Mouse (Mus musculus) intestine, postnatal 0 days (tissue): ENCODE results near the gene Bcl2l1. TPM values are rescaled to one million over a fixed set of nuclear protein-coding genes. Genes with fewer than 3 reads are reported as not detected.
A peak's percentile ranks its signal among the peaks of the same experiment; 100 is the strongest.

ENCODE experiments used
- ATAC-seq: fragments of 200-750 bp; cut with Nextera tagmentation; 2 replicates; pipeline ENCODE4 v1.8.0; 2017; ENCODE audit warnings: mild to moderate bottlenecking, moderate TSS enrichment, moderate library complexity
- H3K27ac ChIP-seq: fragments of 300-500 bp; sonication (generic); 2 replicates; pipeline ENCODE4 v1.5.1; 2014; ENCODE audit warnings: mild to moderate bottlenecking, low read depth, low read length, moderate library complexity
- H3K27me3 ChIP-seq: fragments of 300-500 bp; sonication (generic); replicated peaks from 2 replicates; pipeline ENCODE4 v1.6.1; 2014; ENCODE audit warnings: low read length, mixed read lengths; ENCODE audit not compliant: control insufficient read depth, insufficient read depth
- H3K36me3 ChIP-seq: fragments of 300-500 bp; sonication (generic); 2 replicates; pipeline ENCODE4 v1.6.1; 2014; ENCODE audit warnings: mild to moderate bottlenecking, moderate library complexity; ENCODE audit not compliant: control insufficient read depth, insufficient read depth
- H3K4me1 ChIP-seq: fragments of 300-500 bp; sonication (generic); replicated peaks from 2 replicates; pipeline ENCODE4 v1.6.1; 2014; ENCODE audit warnings: antibody characterized with exemption, low read length, mixed read lengths; ENCODE audit not compliant: control insufficient read depth, insufficient read depth
- H3K4me2 ChIP-seq: fragments of 300-500 bp; sonication (generic); replicated peaks from 2 replicates; pipeline ENCODE4 v1.6.1; 2014; ENCODE audit warnings: low read depth, mild to moderate bottlenecking, moderate library complexity
- H3K4me3 ChIP-seq: fragments of 300-500 bp; sonication (generic); 2 replicates; pipeline ENCODE4 v1.5.1; 2014; ENCODE audit warnings: low read depth, low read length
- H3K9ac ChIP-seq: fragments of 300-500 bp; sonication (generic); 2 replicates; pipeline ENCODE4 v1.6.1; 2014; ENCODE audit warnings: mild to moderate bottlenecking, low read depth, low read length
- H3K9me3 ChIP-seq: fragments of 300-500 bp; sonication (generic); 2 replicates; pipeline ENCODE4 v1.6.1; 2016; ENCODE audit warnings: mixed run types; ENCODE audit not compliant: control insufficient read depth
- CTCF ChIP-seq: sonication (generic); IDR thresholded peaks from 2 replicates; pipeline ENCODE4 v1.5.1; 2016; ENCODE audit warnings: low read depth, mild to moderate bottlenecking, control low read depth, antibody characterized with exemption, moderate library complexity
- WGBS: fragments of 180-500 bp; shearing (Covaris S2); extraction: QIAGEN DNeasy Blood & Tissue Kit; methylation state at CpG from one replicate; pipeline ENCODE4 v1.1.7; 2014; 5-methylcytosine and 5-hydroxymethylcytosine counted together
- microRNA-seq: library from miRNA; unstranded; fragments of <30 nt; microRNA quantifications from one replicate; pipeline ENCODE4, GENCODE M21; 2016
- polyA plus RNA-seq: library from polyadenylated mRNA; unstranded; fragments of >200 nt; fragmentation: Nextera tagmentation; extraction: Ambion mirVana; gene quantifications from 2 replicates; pipeline ENCODE4 v1.2.1, GENCODE M21; 2015

Gene Bcl2l1
- polyA plus RNA-seq, 1 experiment from 2014 or later: 58.5 TPM

DNA sequence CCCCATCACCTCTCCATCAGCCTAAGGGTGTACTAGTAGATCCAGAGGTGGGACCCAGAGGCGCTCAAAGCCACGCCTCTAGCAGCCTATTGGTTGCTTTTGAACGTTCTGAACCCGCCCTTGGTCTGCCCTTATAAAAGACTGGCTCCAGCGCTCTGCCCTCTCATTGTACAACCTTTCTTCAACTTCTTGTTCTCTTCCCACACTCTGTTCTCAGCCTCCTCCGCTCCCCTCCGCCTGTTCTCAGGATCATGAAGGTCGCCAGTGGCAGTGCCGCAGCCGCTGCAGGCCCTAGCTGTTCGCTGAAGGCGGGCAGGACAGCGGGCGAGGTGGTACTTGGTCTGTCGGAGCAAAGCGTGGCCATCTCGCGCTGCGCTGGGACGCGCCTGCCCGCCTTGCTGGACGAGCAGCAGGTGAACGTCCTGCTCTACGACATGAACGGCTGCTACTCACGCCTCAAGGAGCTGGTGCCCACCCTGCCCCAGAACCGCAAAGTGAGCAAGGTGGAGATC is 95.4 kb downstream of the Bcl2l1 start, which contains the start of gene Id1:
Gene Id1, plus strand, starts transcription at position 162 of the 512 bp plus-strand sequence.
- peaks cover 10% of the 10 kb centered on the region; the same call in 1 of the 2 replicates for H3K4me1 ChIP-seq
- WGBS: under 1% methylated on average over 28 of the region's 28 CpGs
- TF ChIP-seq CTCF: no peak

DNA sequence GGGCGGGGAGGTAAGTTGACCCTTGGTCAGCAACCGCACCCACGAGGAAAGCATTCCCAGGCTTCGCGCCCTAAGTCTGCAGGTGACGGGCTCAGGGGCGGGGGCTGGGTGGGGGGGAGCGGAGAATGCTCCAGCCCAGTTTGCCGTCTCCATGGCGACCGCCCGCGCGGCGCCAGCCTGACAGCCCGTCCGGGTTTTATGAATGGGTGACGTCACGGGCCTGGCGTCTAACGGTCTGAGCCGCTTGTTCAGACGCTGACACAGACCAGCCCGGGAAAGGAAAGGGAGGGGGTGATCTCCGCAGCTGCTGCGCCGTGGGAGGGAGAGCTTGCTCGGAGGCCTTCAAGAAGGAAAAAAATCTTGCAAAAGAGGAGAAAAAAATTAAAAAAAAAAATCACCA is 96.5 kb downstream of the Bcl2l1 start:
- no peak overlapping the region; the same call in 1 of the 2 replicates for H3K9ac ChIP-seq
- ATAC-seq: peak; percentile 68
- peak overlapping the region; percentile 60 for H3K4me3 ChIP-seq
- peak overlapping the region; percentile 80 for H3K27ac ChIP-seq
- no peak for TF ChIP-seq CTCF
- peaks cover 7% of the 10 kb centered on the region; the same call in 1 of the 2 replicates for H3K4me1 ChIP-seq
- no peaks in the 10 kb centered on the region for H3K27me3 ChIP-seq
- WGBS: under 1% methylated on average over 28 of the region's 28 CpGs
- H3K4me2 ChIP-seq: peak overlapping the region; percentile 68
- no peaks in the 10 kb centered on the region for H3K9me3 ChIP-seq
- H3K36me3 ChIP-seq: no peaks in the 10 kb centered on the region

More for the DNA sequence above, 95.4 kb downstream of the Bcl2l1 start, which contains the start of gene Id1:
- Histone ChIP-seq H3K4me2 (peak within 1 kb of the TSS; percentile 68), H3K36me3 (no peaks in the 10 kb centered on the region), H3K4me3 (peak within 1 kb of the TSS; percentile 60), H3K9me3 (no peaks in the 10 kb centered on the region), H3K9ac (peak within 1 kb of the TSS; percentile 87), H3K27ac (peak within 1 kb of the TSS; percentile 70), H3K27me3 (no peaks in the 10 kb centered on the region)
- peak; percentile 52 for ATAC-seq

DNA sequence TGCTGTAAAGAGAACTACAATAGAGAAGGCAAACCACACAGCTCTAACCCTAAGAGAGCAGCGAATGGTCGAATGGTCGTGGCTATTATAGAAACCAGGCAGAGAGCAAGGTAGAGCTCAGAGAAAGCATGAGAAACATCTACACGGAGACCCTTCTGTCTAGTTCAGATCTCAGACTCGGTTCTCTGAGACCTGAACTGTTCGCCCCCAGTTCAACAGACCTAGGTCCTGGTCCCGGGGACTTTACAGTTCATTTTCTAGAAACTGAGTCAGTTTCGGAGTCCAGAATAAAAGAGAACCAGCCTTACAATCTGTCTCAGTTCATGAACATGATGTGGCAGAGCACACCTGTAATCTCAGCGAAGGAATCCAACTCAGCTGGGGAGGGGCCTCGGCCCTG is 97.0 kb downstream of the Bcl2l1 start:
- no peak overlapping the region for H3K9ac ChIP-seq
- TF ChIP-seq CTCF: no peak
- peak overlapping the region; percentile 68 for H3K4me2 ChIP-seq
- H3K4me1 ChIP-seq: peaks cover 8% of the 10 kb centered on the region; the same call in 1 of the 2 replicates
- no peaks in the 10 kb centered on the region for H3K27me3 ChIP-seq
- no peak for ATAC-seq
- H3K9me3 ChIP-seq: no peaks in the 10 kb centered on the region
- H3K27ac ChIP-seq: peak overlapping the region; percentile 80
- WGBS: 11% methylated on average over 10 of the region's 10 CpGs
- no peaks in the 10 kb centered on the region for H3K36me3 ChIP-seq
- peak overlapping the region; percentile 60 for H3K4me3 ChIP-seq

DNA sequence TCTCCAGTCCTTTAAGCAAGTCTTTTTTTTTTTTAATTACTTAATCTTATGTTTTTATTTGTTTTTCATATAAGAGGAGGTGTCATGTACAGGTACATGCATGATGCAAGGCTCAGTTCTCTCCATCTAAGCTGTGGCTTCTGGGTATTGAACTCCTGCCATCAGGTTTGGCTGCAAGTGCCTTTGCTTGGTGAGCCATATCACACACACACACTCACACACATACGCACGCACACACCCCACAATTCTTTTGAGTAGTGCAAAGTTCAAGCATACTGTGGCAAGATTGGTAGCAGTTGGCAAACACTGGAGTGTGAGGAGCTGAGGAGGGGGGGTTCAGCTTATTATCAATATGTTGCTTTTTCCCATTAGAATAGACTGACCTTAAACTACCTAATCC is 98.3 kb downstream of the Bcl2l1 start:
- no peak for TF ChIP-seq CTCF
- no peak overlapping the region for H3K4me3 ChIP-seq
- no peak overlapping the region for H3K27ac ChIP-seq
- no peak overlapping the region for H3K9ac ChIP-seq
- H3K4me2 ChIP-seq: no peak overlapping the region
- WGBS: 48% methylated on average over 2 of the region's 2 CpGs
- peaks cover 19% of the 10 kb centered on the region for H3K4me1 ChIP-seq
- H3K9me3 ChIP-seq: no peaks in the 10 kb centered on the region
- no peaks in the 10 kb centered on the region for H3K36me3 ChIP-seq
- ATAC-seq: no peak
- no peaks in the 10 kb centered on the region for H3K27me3 ChIP-seq

Small RNA genes within 50 kb of the gene (microRNA-seq; reads per million reads assigned to microRNA genes)
- gene Gm23802 (not detected), gene Mir5622 (not detected)

Other genes starting within 250 kb of the Bcl2l1 start
- gene Defb45, start 232.3 kb downstream of the Bcl2l1 start, polyA plus RNA-seq: not detected in 2 replicates
- gene Defb36, start 227.4 kb downstream of the Bcl2l1 start, polyA plus RNA-seq: not detected in 2 replicates
- gene Defb25, start 208.7 kb downstream of the Bcl2l1 start, polyA plus RNA-seq: 0.72 TPM in 1 of 2 replicates, not detected in the other
- 5.9 and 6.4 TPM in 2 replicates for gene Rem1, start 204.8 kb downstream of the Bcl2l1 start, polyA plus RNA-seq
- gene H13, start 162.3 kb downstream of the Bcl2l1 start, polyA plus RNA-seq: 110 and 111 TPM in 2 replicates
- gene Mcts2, start 144.7 kb downstream of the Bcl2l1 start, polyA plus RNA-seq: 19.0 and 21.5 TPM in 2 replicates
- gene Id1, start 95.5 kb downstream of the Bcl2l1 start, polyA plus RNA-seq: 76.1 and 92.4 TPM in 2 replicates
- 9.3 and 9.5 TPM in 2 replicates for gene Cox4i2, start 77.6 kb downstream of the Bcl2l1 start, polyA plus RNA-seq
- gene Tpx2, start 16.2 kb upstream of the Bcl2l1 start, polyA plus RNA-seq: 15.3 and 16.1 TPM in 2 replicates
- gene Mylk2, start 79.6 kb upstream of the Bcl2l1 start, polyA plus RNA-seq: 0.07 TPM in 1 of 2 replicates, not detected in the other
- gene Foxs1, start 101.5 kb upstream of the Bcl2l1 start, polyA plus RNA-seq: 2.1 and 2.9 TPM in 2 replicates
- 0.13 TPM in 1 of 2 replicates, not detected in the other for gene Dusp15, start 120.0 kb upstream of the Bcl2l1 start, polyA plus RNA-seq
- gene Ttll9, start 130.8 kb upstream of the Bcl2l1 start, polyA plus RNA-seq: 0.65 TPM in 1 of 2 replicates, not detected in the other
- gene Pdrg1, start 183.7 kb upstream of the Bcl2l1 start, polyA plus RNA-seq: 47.0 and 50.3 TPM in 2 replicates
- not detected in 2 replicates for gene Xkr7, start 200.1 kb upstream of the Bcl2l1 start, polyA plus RNA-seq
- 1.5 and 1.7 TPM in 2 replicates for gene Ccm2l, start 234.2 kb upstream of the Bcl2l1 start, polyA plus RNA-seq